Mouse (Mus musculus) neutrophil, adult 5-6 weeks (primary cell): Measurements from ENCODE around the gene Extl1. TPM values are rescaled to one million over a fixed set of nuclear protein-coding genes. Genes with fewer than 3 reads are reported as not detected.
"Not testable (repeated sequence)": the region's sequence is repeated elsewhere in the genome, so short reads cannot be mapped to it uniquely, and the experiment has no call there.

Source experiments
- ATAC-seq: fragments of 151-379, 151-347 bp; 2 replicates; pipeline ENCODE4 v1.8.0; 2017; ENCODE audit warnings: mild to moderate bottlenecking, moderate TSS enrichment; ENCODE audit not compliant: insufficient number of reproducible peaks, poor library complexity, low FRiP score, severe bottlenecking; ENCODE audit errors: extremely low read depth
- total RNA-seq: library from RNA; stranded (forward); fragments of 200-1000 nt; gene quantifications from 2 replicates; pipeline ENCODE4 v1.2.3, GENCODE M21; 2017

Gene Extl1
- total RNA-seq, result 0.86 and 1.3 TPM in 2 replicates

DNA sequence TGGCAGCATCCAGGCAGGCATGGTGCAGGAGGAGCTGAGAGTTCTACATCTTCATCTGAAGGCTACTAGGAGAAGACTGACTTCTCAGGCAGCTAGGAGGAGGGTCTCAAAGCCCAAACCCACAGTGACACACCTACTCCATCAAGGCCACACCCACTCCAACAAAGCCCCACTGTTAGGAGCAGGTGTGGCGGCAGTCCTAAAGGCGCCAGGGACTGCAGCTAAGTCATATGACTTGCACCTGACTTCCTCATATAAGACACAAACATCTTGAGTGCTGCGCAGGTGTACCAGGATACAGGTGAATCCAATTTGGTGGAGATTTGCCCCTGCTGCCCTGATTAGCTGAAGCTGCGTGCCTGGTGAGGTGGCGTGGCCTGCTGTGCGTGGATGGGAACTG lies at the start of gene Extl1:
Extl1 (minus strand) TSS at position 101 of the 400 bp plus-strand sequence.
- ATAC-seq, result not testable (repeated sequence)

GRCm38 (mm10) chr4:134432686-134433360 lies 49.2 kb upstream of the Extl1 start:
- no peak for ATAC-seq

GRCm38 (mm10) chr4:134430381-134431004 lies 46.8 kb upstream of the Extl1 start:
- ATAC-seq, result no peak

DNA sequence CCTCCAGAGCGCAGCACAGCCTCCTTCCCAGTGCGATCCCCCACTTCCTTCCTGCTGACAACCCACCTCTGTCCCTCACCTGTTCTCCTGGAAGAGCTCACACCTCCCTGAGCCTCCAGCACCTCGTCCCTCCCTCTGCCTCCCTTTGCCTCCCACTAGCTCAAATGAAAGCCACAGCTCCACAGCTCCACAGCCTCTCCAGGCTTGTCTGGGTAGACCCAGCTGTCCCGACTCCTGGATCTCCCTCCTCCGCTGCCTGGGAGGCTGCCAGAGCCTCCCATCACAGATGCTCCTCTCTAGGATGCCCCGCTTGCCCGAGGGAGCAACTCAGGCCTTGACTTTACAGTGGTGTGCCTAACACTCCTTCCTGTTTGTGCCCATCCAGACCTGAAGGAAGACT lies 41.4 kb upstream of the Extl1 start:
- ATAC-seq, result no peak

- ATAC-seq, result no peak
Measured at GRCm38 (mm10) chr4:134423949-134424348, 40.3 kb upstream of the Extl1 start.

GRCm38 (mm10) chr4:134421971-134422370 lies 38.3 kb upstream of the Extl1 start:
- no peak for ATAC-seq

DNA sequence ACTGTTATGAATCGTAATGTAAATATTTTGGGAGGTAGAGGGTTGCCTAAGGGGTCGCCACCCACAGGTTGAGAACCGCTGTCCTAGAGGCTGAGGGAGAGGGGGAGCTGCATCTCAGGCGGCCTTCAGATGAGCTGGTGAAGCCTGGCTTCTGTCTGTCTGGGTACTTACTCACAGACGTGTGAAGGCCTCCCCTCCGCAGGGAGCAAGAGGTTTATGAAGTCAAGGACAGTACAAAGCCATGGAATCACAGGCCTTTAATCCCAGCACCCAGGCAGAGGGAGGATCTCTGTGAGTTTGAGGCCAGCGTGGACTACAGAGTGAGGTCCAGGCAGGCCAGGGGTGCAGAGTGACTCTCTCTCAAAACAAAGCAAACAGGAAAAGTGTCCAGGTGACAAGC lies 33.5 kb upstream of the Extl1 start:
- ATAC-seq, result no peak

GRCm38 (mm10) chr4:134416602-134417001 lies 33.0 kb upstream of the Extl1 start:
- no peak for ATAC-seq

GRCm38 (mm10) chr4:134416177-134416576 lies 32.5 kb upstream of the Extl1 start:
- no peak for ATAC-seq

- no peak for ATAC-seq
Measured at GRCm38 (mm10) chr4:134409286-134409685, 25.6 kb upstream of the Extl1 start.

- ATAC-seq, result no peak
Measured at GRCm38 (mm10) chr4:134403721-134404120, 20.1 kb upstream of the Extl1 start.

DNA sequence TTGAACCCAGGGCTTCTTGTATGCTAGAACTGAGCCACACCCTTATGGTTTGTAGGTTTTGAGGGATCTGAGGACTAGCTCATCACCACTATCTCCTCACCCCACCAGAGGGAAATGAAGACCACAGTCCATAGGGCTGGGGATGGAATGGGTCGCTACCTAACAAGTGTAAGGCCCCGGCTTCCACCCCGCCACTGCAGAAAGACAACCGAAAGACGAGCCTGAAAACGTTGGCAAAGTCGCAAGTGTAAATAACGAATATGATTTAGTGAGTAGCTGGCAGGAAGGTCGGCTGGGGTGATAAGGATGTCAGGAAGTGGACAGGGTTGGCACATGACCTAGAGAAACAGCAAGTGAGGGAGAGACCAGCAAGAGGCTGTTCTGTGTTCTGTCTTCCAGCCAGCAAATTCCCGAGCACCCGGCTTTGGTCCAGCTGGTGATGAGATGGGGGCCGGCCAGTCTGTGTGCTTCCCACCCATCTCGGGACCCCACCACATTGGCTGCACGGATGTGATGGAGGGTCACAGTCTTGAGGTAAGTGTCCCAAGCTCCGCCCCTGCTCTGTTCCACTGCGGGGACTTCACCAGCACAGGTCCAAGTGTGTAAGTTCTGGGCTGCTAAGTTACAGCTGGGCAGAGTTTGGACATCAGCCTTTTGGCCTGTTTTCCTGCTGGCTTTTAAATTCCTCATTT lies 19.1 kb upstream of the Extl1 start:
- ATAC-seq, result no peak

DNA sequence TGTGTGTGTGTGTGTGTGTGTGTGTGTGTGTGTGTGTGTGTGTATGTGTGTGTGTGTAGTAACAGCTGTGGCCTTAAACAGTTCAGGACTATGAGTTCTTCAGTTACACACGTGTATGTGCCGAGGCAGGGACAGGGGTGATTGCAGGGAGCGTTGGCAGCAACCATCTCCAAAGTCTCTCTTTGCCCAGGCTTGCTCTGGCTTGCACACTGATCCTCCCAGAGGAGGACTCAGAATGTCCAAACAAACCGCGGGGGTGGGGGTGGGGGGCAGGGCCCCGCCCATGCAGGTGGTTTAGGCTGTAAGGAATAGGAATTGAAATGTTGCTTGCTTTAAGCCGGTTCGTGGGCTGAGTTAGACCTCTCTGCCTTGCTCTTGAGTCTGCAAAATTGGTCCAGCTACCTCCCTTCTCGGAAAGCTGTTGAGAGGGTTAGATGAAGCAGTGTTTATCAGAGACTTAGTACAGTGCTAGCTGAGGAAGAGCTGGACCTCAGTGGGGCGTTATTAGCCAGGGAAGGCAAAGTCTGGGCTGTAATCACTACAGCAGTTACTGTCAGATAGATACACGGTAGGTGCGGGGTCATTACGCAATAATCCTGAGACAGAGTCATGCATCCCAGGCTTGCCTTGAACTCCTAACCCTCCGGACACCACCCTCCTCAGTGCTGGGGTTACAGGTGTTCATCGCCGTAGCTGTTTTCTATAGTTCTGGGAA lies 18.4 kb upstream of the Extl1 start:
- no peak for ATAC-seq

GRCm38 (mm10) chr4:134401181-134401661 lies 17.6 kb upstream of the Extl1 start:
- ATAC-seq, result no peak

GRCm38 (mm10) chr4:134400206-134400605 lies 16.6 kb upstream of the Extl1 start:
- no peak for ATAC-seq

- ATAC-seq, result no peak
Measured at GRCm38 (mm10) chr4:134397732-134398131, 14.1 kb upstream of the Extl1 start.

GRCm38 (mm10) chr4:134397121-134397520 lies 13.5 kb upstream of the Extl1 start:
- no peak for ATAC-seq

- ATAC-seq, result peak; percentile 99
Measured at GRCm38 (mm10) chr4:134395977-134396825, 12.6 kb upstream of the Extl1 start, which contains the start of gene Pafah2. Pafah2 (plus strand) TSS chr4:134396320.
